8 mouse cellular contexts compared by ENCODE assay signal in the genomic region with DNA sequence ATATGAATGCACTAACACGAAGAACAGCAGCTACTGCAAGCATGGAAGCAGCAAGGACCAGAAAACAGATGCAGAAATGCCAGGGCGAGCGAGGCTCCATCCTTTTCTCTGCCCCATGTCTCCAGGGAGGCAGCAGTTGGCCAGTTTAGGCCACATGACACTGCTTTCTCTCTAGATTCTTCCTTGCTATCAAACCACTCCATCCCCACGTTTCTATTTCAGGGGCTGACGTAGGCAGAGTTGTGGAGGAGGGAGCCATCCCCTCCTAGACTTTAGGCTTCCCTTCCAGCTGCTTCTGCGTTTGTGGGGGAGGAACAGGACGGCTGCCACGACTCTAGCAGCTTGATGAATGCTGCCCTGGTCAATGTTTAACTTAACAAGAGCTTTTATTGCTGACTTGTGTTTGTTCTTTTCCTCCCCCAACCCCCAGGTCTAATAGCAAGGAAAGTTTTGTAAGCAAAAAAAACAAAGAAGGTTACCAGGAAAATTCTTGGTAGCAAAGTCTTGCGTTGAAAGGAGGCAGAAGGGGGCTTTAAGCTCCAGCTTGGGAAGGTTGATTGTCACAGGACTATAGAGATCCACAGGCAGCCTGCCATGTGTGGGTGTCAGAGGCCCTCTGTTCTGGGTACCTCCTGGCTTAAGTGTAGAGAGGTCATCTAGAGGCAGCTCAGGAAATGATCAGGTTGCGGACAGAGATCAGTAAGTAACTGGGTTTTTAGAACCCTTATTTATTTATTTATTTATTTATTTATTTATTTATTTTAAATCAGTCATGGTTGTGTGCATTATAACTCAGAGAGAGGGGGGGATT.
DNase-seq lines count a peak whose midpoint lies in the region; ATAC-seq lines count a peak whose summit lies in the region.

No protein-coding gene starts in this region.

- H3K4me3 ChIP-seq in midbrain, embryonic 10.5 days: no peak overlapping the region
- H3K4me3 ChIP-seq in midbrain, embryonic 16.5 days (ENCODE audit: low read depth, low read length): no peak overlapping the region

- H3K9ac ChIP-seq in midbrain, embryonic 16.5 days (ENCODE audit: low read depth, low read length): no peak overlapping the region

- intact Hi-C loops in left cerebral cortex, postnatal 4 days (cut with DNase I): no loop called here

- H3K27me3 ChIP-seq in midbrain, embryonic 10.5 days (ENCODE audit: low read depth, poor library complexity, severe bottlenecking): no peaks in the 10 kb centered on the region
- no peaks in the 10 kb centered on the region for H3K27me3 ChIP-seq in midbrain, embryonic 16.5 days (ENCODE audit: control insufficient read depth, insufficient read depth, low read depth, low read length)

- 41% methylated on average over 10 of the region's 10 CpGs for WGBS in midbrain, embryonic 10.5 days
- WGBS in midbrain, embryonic 16.5 days: 42% methylated on average over 10 of the region's 10 CpGs

- peaks cover 36% of the 10 kb centered on the region for H3K4me1 ChIP-seq in midbrain, embryonic 10.5 days
- H3K4me1 ChIP-seq in midbrain, embryonic 16.5 days (ENCODE audit: control insufficient read depth, insufficient read depth, low read length): peaks cover 15% of the 10 kb centered on the region

- peaks cover 9% of the 10 kb centered on the region for H3K9me3 ChIP-seq in midbrain, embryonic 10.5 days (replicated peaks)
- H3K9me3 ChIP-seq in midbrain, embryonic 16.5 days (replicated peaks; ENCODE audit: control insufficient read depth, low read length, poor library complexity, severe bottlenecking): no peaks in the 10 kb centered on the region

- no peak for DNase-seq in midbrain, embryonic 10.5 days (ENCODE audit: low spot score)
- DNase-seq in heart, adult 9 months (ENCODE audit: low spot score in 2 of 2): peak; percentile 79 to 81
- peak; percentile 74 to 88 for DNase-seq in kidney, adult 8-10 months
- DNase-seq in left cerebral cortex, postnatal 4 days: peak; percentile 20
- peak; percentile 70 for DNase-seq in mesoderm, embryonic 11.5 days (ENCODE audit: low read depth, low spot score)
- DNase-seq in telencephalon, adult 2 months (ENCODE audit: low read depth, low spot score): peak; percentile 95
- no peak for DNase-seq in spleen, postnatal 4 days (ENCODE audit: low spot score in 2 of 2)

- H3K4me2 ChIP-seq in midbrain, embryonic 16.5 days (ENCODE audit: low read length): no peak overlapping the region

- no peak for ATAC-seq in midbrain, embryonic 16.5 days

- H3K36me3 ChIP-seq in midbrain, embryonic 10.5 days: peaks cover 12% of the 10 kb centered on the region
- no peaks in the 10 kb centered on the region for H3K36me3 ChIP-seq in midbrain, embryonic 16.5 days (ENCODE audit: control insufficient read depth, insufficient read depth, low read length)

- H3K27ac ChIP-seq in midbrain, embryonic 10.5 days (replicated peaks): peak overlapping the region; percentile 71
- H3K27ac ChIP-seq in midbrain, embryonic 16.5 days (ENCODE audit: low read length): no peak overlapping the region; the same call in 1 of the 2 replicates

Comparison
In these comparisons a context has a peak if more than half of its experiments do, and no peak if none do; other contexts are left out.
1. DNase-seq: peak in heart, adult 9 months (2 of 2), kidney, adult 8-10 months (2 of 2), left cerebral cortex, postnatal 4 days (single experiment), mesoderm, embryonic 11.5 days (single experiment) and telencephalon, adult 2 months (single experiment); none in midbrain, embryonic 10.5 days (single experiment) and spleen, postnatal 4 days (0 of 2).